17 mouse cellular contexts compared by ENCODE assay signal in genomic region chr4:82623835-82624234, GRCm38 (mm10).
DNase-seq lines count a peak whose midpoint lies in the region; ATAC-seq and TF ChIP-seq lines count a peak whose summit lies in the region.
"Had no signal": no experiment of that assay in that cellular context is flagged by ENCODE, and none has a peak within 500 bp of the region (broad histone marks: within the 10 kb centered on the region; RNA-seq: fewer than 3 reads in every experiment).

No protein-coding gene starts in this region.

- intact Hi-C loops in heart, postnatal 36 days (cut with DNase I) = no loop called here

- WGBS in lung, embryonic 14.5 days = 61% methylated on average over 4 of the region's 4 CpGs
- WGBS in midbrain, embryonic 13.5 days = 83% methylated on average over 4 of the region's 4 CpGs

- no peak overlapping the region for H3K9ac ChIP-seq in lung, embryonic 14.5 days
- no peak overlapping the region for H3K9ac ChIP-seq in midbrain, embryonic 13.5 days (replicated peaks)
- H3K9ac ChIP-seq: liver, embryonic 13.5 days; neural tube, embryonic 15.5 days had no signal

- no peak overlapping the region for H3K4me3 ChIP-seq in lung, embryonic 14.5 days (ENCODE audit: low read depth, low read length)
- H3K4me3 ChIP-seq in midbrain, embryonic 13.5 days (replicated peaks) = no peak overlapping the region
- H3K4me3 ChIP-seq: gastrocnemius, adult 2 months; liver, embryonic 13.5 days; neural tube, embryonic 15.5 days had no signal

- DNase-seq in heart, adult 11 months = peak; percentile 75
- no peak for DNase-seq in heart, postnatal 36 days
- DNase-seq in lung, embryonic 14.5 days = no peak
- DNase-seq in lung, postnatal 4 days = no peak
- no peak for DNase-seq in retina, embryonic 14.5 days (ENCODE audit: low spot score)
- DNase-seq in layer of hippocampus, adult 9-11 months = no peak
- DNase-seq: cerebellum, postnatal 14 days; gastrocnemius, adult 2 months; heart, postnatal 14 days; kidney, postnatal 10 days; liver, embryonic 13.5 days; thymus, adult 2 months had no signal

- no peaks in the 10 kb centered on the region for H3K36me3 ChIP-seq in lung, embryonic 14.5 days (ENCODE audit: insufficient read depth)
- H3K36me3 ChIP-seq in midbrain, embryonic 13.5 days = no peaks in the 10 kb centered on the region
- H3K36me3 ChIP-seq: liver, embryonic 13.5 days; neural tube, embryonic 15.5 days had no signal

- H3K27ac ChIP-seq in lung, embryonic 14.5 days (ENCODE audit: low read depth) = 0 out of 2 replicates have a peak overlapping the region, but pooled peaks have one; percentile 84
- peak overlapping the region; percentile 70 for H3K27ac ChIP-seq in midbrain, embryonic 13.5 days
- H3K27ac ChIP-seq: gastrocnemius, adult 2 months; liver, embryonic 13.5 days had no signal

- TF ChIP-seq CTCF in lung, embryonic 14.5 days (IDR thresholded peaks at IDR 0.05; ENCODE audit: low read depth) = no peak

- peaks cover 19% of the 10 kb centered on the region for H3K4me1 ChIP-seq in lung, embryonic 14.5 days (ENCODE audit: insufficient read depth)
- peaks cover 23% of the 10 kb centered on the region for H3K4me1 ChIP-seq in midbrain, embryonic 13.5 days (replicated peaks)

- H3K27me3 ChIP-seq in lung, embryonic 14.5 days (ENCODE audit: insufficient read depth, low read length) = no peaks in the 10 kb centered on the region
- no peaks in the 10 kb centered on the region for H3K27me3 ChIP-seq in midbrain, embryonic 13.5 days
- H3K27me3 ChIP-seq: liver, embryonic 13.5 days; neural tube, embryonic 15.5 days had no signal

- no peaks in the 10 kb centered on the region for H3K9me3 ChIP-seq in lung, embryonic 14.5 days (ENCODE audit: low read depth, low read length)
- H3K9me3 ChIP-seq in midbrain, embryonic 13.5 days = no peaks in the 10 kb centered on the region
- H3K9me3 ChIP-seq: liver, embryonic 13.5 days; neural tube, embryonic 15.5 days had no signal

- no peak for ATAC-seq in lung, embryonic 14.5 days (ENCODE audit: insufficient read depth)
- ATAC-seq in granulocyte monocyte progenitor cell, adult 5-6 weeks (replicated peaks; ENCODE audit: poor library complexity, severe bottlenecking) = 0 out of 2 replicates have a peak, but pooled peaks have one; percentile 21
- no peak for ATAC-seq in midbrain, embryonic 13.5 days
- ATAC-seq: intestine, embryonic 16.5 days; lung, postnatal 0 days had no signal

- H3K4me2 ChIP-seq in lung, embryonic 14.5 days = no peak overlapping the region
- H3K4me2 ChIP-seq in midbrain, embryonic 13.5 days (replicated peaks) = no peak overlapping the region
- H3K4me2 ChIP-seq: liver, embryonic 13.5 days; neural tube, embryonic 15.5 days had no signal
